Mouse (Mus musculus): ENCODE data around the gene Arhgef19. TPM values are rescaled to one million over a fixed set of nuclear protein-coding genes. Genes with fewer than 3 reads are reported as not detected.

The Arhgef19 gene
- total RNA-seq (2023), result not detected

DNA sequence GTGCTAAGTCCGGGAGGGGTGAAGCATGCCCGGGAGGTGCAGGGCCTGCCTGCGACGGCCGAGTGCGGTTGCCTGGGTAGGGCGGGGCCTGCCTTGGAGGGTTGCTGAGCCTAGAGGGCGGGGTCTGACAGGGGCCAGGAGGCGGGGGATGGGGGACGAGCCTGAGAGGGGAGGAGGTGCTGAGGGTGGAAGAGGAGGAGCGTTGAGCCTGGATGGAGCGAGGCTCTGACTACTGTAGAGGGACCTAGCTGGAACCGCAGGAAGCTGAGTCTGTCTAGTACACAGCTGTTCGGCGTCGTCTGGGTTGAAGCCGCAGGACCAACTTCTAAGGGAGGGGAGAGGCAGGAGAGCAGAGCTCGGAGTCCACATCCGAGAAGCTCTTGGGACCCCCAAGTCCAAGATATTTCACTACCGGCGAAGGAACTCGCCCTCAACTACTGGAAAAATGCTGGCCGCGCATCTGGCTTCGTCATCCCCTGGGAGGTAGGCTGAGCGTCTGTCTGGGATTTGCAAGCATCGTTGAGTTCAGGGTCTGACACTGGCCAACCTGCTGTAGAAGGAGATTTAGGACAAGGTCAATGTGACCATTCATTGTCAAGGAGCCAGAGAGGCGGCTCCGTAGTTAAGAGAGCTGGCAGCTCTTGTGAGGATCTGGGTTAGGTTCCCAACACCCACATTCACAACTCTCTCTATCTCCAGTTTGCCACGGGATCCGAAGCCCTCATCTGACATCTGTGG lies at the start of gene Arhgef19:
Gene Arhgef19 (plus strand): TSS at position 112 of the 738 bp plus-strand sequence.

DNA sequence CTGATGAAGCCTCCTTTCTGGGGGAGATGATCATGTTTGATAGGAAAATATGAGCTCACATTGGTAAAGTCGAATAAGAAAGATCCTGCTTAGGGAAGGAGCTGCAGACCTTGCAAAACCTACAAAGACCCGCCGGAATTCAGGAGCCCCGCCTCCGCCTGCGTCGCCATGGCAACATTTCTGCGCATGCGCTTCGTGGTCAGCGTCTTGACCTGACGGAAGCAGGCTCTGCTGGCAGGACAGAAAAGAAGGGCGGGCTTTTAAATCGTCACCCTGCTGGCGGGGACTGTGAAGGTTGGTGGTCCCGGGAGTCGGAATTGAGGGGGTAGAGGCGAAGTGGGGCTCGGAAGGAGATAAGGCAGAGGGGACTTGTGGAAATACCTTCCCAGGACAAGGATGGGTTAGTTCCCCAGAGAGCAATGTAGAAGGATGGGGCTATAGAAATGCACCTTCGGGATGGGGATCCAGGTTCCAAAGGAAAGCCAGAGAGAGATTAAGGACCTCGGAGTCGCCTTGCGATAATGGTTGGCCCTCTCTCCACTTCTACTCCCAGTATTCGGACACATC lies 25.4 kb upstream of the Arhgef19 start, which contains the start of gene Rsg1:
Gene Rsg1 (plus strand): TSS at position 187 of the 567 bp plus-strand sequence.

DNA sequence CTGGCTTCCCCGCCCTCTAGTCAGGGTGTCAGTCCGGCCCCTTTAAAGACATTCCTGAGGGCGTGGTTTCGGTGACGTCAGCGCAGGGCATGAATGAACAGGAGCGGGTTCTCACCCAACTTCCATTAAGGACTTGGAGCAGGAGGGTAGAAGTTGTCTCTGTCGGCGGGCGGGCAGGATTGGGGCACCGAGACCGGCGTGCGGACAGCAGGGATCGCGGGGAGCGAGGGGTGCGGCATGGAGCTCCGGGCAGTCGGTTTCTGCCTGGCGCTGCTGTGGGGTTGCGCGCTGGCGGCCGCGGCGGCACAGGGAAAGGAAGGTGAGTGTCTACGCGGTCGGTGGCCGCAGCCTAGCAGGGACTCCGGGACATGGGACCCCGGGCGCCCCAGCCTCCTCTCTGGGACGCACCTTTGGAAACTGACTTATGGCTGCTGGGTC lies 61.8 kb downstream of the Arhgef19 start, which contains the start of gene Epha2:
Gene Epha2 (plus strand): TSS at position 125 of the 438 bp plus-strand sequence.

Other genes starting within 250 kb of the Arhgef19 start
- gene Mfap2, start 229.1 kb upstream of the Arhgef19 start, total RNA-seq (2023), result not detected
- gene Crocc, start 178.9 kb upstream of the Arhgef19 start, total RNA-seq (2023), result 13.7 TPM
- gene Necap2, start 161.1 kb upstream of the Arhgef19 start, total RNA-seq (2023), result 69.7 TPM
- not detected for gene Spata21, start 151.2 kb upstream of the Arhgef19 start, total RNA-seq (2023)
- 97.7 TPM for gene Szrd1, start 99.7 kb upstream of the Arhgef19 start, total RNA-seq (2023)
- gene Fbxo42, start 91.6 kb upstream of the Arhgef19 start, total RNA-seq (2023), result 21.5 TPM
- gene Rsg1, start 25.5 kb upstream of the Arhgef19 start, total RNA-seq (2023), result 2.3 TPM
- 1.2 TPM for gene Epha2, start 61.7 kb downstream of the Arhgef19 start, total RNA-seq (2023)
- gene Fam131c, start 128.7 kb downstream of the Arhgef19 start, total RNA-seq (2023), result not detected
- gene Clcnka, start 159.2 kb downstream of the Arhgef19 start, total RNA-seq (2023), result not detected
- not detected for gene Clcnkb, start 176.5 kb downstream of the Arhgef19 start, total RNA-seq (2023)
- gene Hspb7, start 181.3 kb downstream of the Arhgef19 start, total RNA-seq (2023), result not detected
- not detected for gene Srarp, start 196.6 kb downstream of the Arhgef19 start, total RNA-seq (2023)
- gene Zbtb17, start 205.2 kb downstream of the Arhgef19 start, total RNA-seq (2023), result 40.0 TPM